ENCODE assay signal across 8 mouse cellular contexts in the genomic region with DNA sequence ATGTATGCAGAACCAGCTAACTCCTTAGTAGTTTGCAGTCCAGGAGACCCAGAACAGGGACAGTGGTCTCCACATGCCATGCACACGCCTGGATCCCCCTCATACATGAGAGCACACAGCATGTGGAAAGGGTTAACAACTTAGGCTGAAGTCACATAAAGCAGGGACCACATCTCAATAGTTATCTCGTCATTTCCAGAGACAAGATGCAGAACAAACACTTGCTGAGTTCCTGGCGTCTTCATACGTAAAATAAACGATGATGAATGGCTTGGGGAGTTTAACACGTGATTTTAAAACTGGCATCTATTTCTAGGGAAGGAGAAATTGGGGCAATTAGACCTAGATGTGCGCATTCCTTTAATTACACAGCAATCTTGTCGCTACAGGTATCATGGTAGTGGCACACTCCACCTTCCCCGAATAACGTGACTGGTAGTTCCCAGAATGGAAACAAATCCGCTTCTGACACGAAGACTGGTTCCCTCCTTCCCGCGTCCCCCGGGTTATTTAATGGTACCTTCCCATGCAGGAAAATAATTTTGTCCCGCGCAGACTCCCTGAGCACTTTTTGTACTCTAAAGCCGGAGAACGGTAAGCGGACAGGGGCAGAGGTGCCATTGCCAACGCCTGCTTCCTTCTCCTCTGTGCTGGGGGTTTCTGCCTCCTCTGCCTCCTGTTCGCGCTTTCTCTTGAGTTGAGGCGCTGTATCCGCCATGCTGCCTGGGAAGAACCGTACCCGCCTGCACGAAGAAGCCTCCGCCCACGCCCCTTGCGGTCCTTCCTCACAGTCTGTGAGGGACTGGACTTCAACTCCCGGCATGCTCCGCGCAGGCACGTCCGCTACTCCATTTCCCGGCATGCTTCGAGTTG. TPM values are rescaled to one million over a fixed set of nuclear protein-coding genes. Genes with fewer than 3 reads are reported as not detected.
A peak's percentile ranks its signal among the peaks of the same experiment; 100 is the strongest.
DNase-seq lines count a peak whose midpoint lies in the region; ATAC-seq and TF ChIP-seq lines count a peak whose summit lies in the region.

A gene (minus strand): TSS at position 811 of the 873 bp plus-strand sequence.

- H3K27me3 ChIP-seq in E14TG2a.4 (ENCODE audit: insufficient read depth, low read length) = no peaks in the 10 kb centered on the region
- H3K27me3 ChIP-seq in forebrain, embryonic 12.5 days = no peaks in the 10 kb centered on the region
- no peaks in the 10 kb centered on the region for H3K27me3 ChIP-seq in heart, postnatal 0 days (ENCODE audit: control insufficient read depth, insufficient read depth, low read length)
- no peaks in the 10 kb centered on the region for H3K27me3 ChIP-seq in liver, embryonic 16.5 days (ENCODE audit: control insufficient read depth, insufficient read depth, low read depth, low read length)
- H3K27me3 ChIP-seq in neural tube, embryonic 13.5 days = no peaks in the 10 kb centered on the region
- H3K27me3 ChIP-seq in testis, adult 2 months (ENCODE audit: control insufficient read depth, insufficient read depth, low read length) = no peaks in the 10 kb centered on the region

- no peak for TF ChIP-seq CTCF in E14TG2a.4 (conservative IDR thresholded peaks at IDR 0.05; ENCODE audit: low read length)
- peak; percentile 36 for TF ChIP-seq CTCF in heart, postnatal 0 days (IDR thresholded peaks at IDR 0.05; ENCODE audit: low read depth)
- no peak for TF ChIP-seq CTCF in testis, adult 2 months (IDR thresholded peaks at IDR 0.05; ENCODE audit: control insufficient read depth, insufficient read depth, insufficient replicate concordance, low read depth, low read length)

- H3K9me3 ChIP-seq in E14TG2a.4 (ENCODE audit: low read length) = no peaks in the 10 kb centered on the region
- H3K9me3 ChIP-seq in forebrain, embryonic 12.5 days = no peaks in the 10 kb centered on the region
- no peaks in the 10 kb centered on the region for H3K9me3 ChIP-seq in heart, postnatal 0 days (replicated peaks; ENCODE audit: control insufficient read depth, low read length)
- H3K9me3 ChIP-seq in liver, embryonic 16.5 days (replicated peaks; ENCODE audit: control insufficient read depth, low read length) = no peaks in the 10 kb centered on the region
- H3K9me3 ChIP-seq in neural tube, embryonic 13.5 days = no peaks in the 10 kb centered on the region

- WGBS in forebrain, embryonic 12.5 days = under 1% methylated on average over 38 of the region's 38 CpGs
- WGBS in heart, postnatal 0 days = under 1% methylated on average over 38 of the region's 38 CpGs
- under 1% methylated on average over 38 of the region's 38 CpGs for WGBS in liver, embryonic 16.5 days (ENCODE audit: insufficient replicate concordance)
- under 1% methylated on average over 38 of the region's 38 CpGs for WGBS in neural tube, embryonic 13.5 days

- peak within 1 kb of the TSS; percentile 68 for H3K9ac ChIP-seq in forebrain, embryonic 12.5 days
- peak within 1 kb of the TSS; percentile 50; the same call in 1 of the 2 replicates for H3K9ac ChIP-seq in heart, postnatal 0 days (replicated peaks; ENCODE audit: low read depth, low read length)
- peak within 1 kb of the TSS; percentile 73 for H3K9ac ChIP-seq in liver, embryonic 16.5 days (ENCODE audit: low read depth, low read length)
- peak within 1 kb of the TSS; percentile 69 for H3K9ac ChIP-seq in neural tube, embryonic 13.5 days

- ATAC-seq in forebrain, embryonic 12.5 days (ENCODE audit: low FRiP score) = peak; percentile 97
- peak; percentile 98 for ATAC-seq in heart, postnatal 0 days (ENCODE audit: insufficient read depth, low read depth)
- peak; percentile 99 for ATAC-seq in liver, embryonic 16.5 days (ENCODE audit: low read depth)
- peak; percentile 98 for ATAC-seq in neural tube, embryonic 13.5 days (ENCODE audit: low read depth)

- TF ChIP-seq EP300 in heart, postnatal 0 days (IDR thresholded peaks at IDR 0.05; ENCODE audit: low read depth) = no peak

- DNase-seq in c-Kit-positive CD71-positive TER-119-positive erythroid progenitor cells, embryonic 14.5 days (ENCODE audit: low spot score) = peak; percentile 87
- DNase-seq in heart, postnatal 0 days (ENCODE audit: low spot score) = peak; percentile 96
- DNase-seq in kidney, postnatal 4 days = peak; percentile 95 to 96

- peak within 1 kb of the TSS; percentile 82 for H3K4me2 ChIP-seq in forebrain, embryonic 12.5 days
- H3K4me2 ChIP-seq in heart, postnatal 0 days (ENCODE audit: low read depth, low read length) = peak within 1 kb of the TSS; percentile 77
- H3K4me2 ChIP-seq in liver, embryonic 16.5 days (ENCODE audit: low read depth, low read length) = peak within 1 kb of the TSS; percentile 94
- H3K4me2 ChIP-seq in neural tube, embryonic 13.5 days = peak within 1 kb of the TSS; percentile 82

- peak; percentile 91 for TF ChIP-seq POLR2A in testis, adult 2 months (IDR thresholded peaks at IDR 0.05; ENCODE audit: control insufficient read depth, low read depth, low read length)

- H3K36me3 ChIP-seq in E14TG2a.4 (ENCODE audit: insufficient read depth, low read length) = peaks cover 10% of the 10 kb centered on the region
- H3K36me3 ChIP-seq in forebrain, embryonic 12.5 days (replicated peaks) = peaks cover 5% of the 10 kb centered on the region; the same call in 1 of the 2 replicates
- H3K36me3 ChIP-seq in heart, postnatal 0 days (replicated peaks; ENCODE audit: control insufficient read depth, insufficient read depth, low read length) = 0 out of 2 replicates have a peak, but pooled peaks cover 4% of the 10 kb centered on the region
- peaks cover 3% of the 10 kb centered on the region for H3K36me3 ChIP-seq in liver, embryonic 16.5 days (ENCODE audit: control insufficient read depth, insufficient read depth)
- 0 out of 2 replicates have a peak, but pooled peaks cover 5% of the 10 kb centered on the region for H3K36me3 ChIP-seq in neural tube, embryonic 13.5 days
- no peaks in the 10 kb centered on the region for H3K36me3 ChIP-seq in testis, adult 2 months (ENCODE audit: control insufficient read depth, insufficient read depth, low read length)

- H3K27ac ChIP-seq in forebrain, embryonic 12.5 days = peak within 1 kb of the TSS; percentile 84
- H3K27ac ChIP-seq in heart, postnatal 0 days (ENCODE audit: low read depth) = peak within 1 kb of the TSS; percentile 80
- H3K27ac ChIP-seq in liver, embryonic 16.5 days (ENCODE audit: low read length) = peak within 1 kb of the TSS; percentile 85
- H3K27ac ChIP-seq in neural tube, embryonic 13.5 days (replicated peaks) = peak within 1 kb of the TSS; percentile 87
- H3K27ac ChIP-seq in testis, adult 2 months (ENCODE audit: control insufficient read depth, insufficient read depth, low read depth, low read length) = peak within 1 kb of the TSS; percentile 90

- H3K4me3 ChIP-seq in E14TG2a.4 (replicated peaks; ENCODE audit: low read length) = peak within 1 kb of the TSS; percentile 89
- H3K4me3 ChIP-seq in forebrain, embryonic 12.5 days (replicated peaks) = peak within 1 kb of the TSS; percentile 65
- peak within 1 kb of the TSS; percentile 66 for H3K4me3 ChIP-seq in heart, postnatal 0 days (ENCODE audit: low read depth, low read length)
- H3K4me3 ChIP-seq in liver, embryonic 16.5 days (ENCODE audit: low read depth, low read length) = peak within 1 kb of the TSS; percentile 76
- H3K4me3 ChIP-seq in neural tube, embryonic 13.5 days = peak within 1 kb of the TSS; percentile 56
- peak within 1 kb of the TSS; percentile 94 for H3K4me3 ChIP-seq in testis, adult 2 months (ENCODE audit: control insufficient read depth, low read depth, low read length)

- H3K4me1 ChIP-seq in E14TG2a.4 (replicated peaks; ENCODE audit: low read depth, low read length) = peaks cover 37% of the 10 kb centered on the region
- H3K4me1 ChIP-seq in forebrain, embryonic 12.5 days = peaks cover 13% of the 10 kb centered on the region
- H3K4me1 ChIP-seq in heart, postnatal 0 days (ENCODE audit: control insufficient read depth, insufficient read depth) = 0 out of 2 replicates have a peak, but pooled peaks cover 9% of the 10 kb centered on the region
- H3K4me1 ChIP-seq in liver, embryonic 16.5 days (ENCODE audit: control insufficient read depth, low read depth, low read length) = peaks cover 13% of the 10 kb centered on the region
- H3K4me1 ChIP-seq in neural tube, embryonic 13.5 days (replicated peaks) = peaks cover 18% of the 10 kb centered on the region
- no peaks in the 10 kb centered on the region; the same call in 1 of the 2 replicates for H3K4me1 ChIP-seq in testis, adult 2 months (ENCODE audit: control insufficient read depth, insufficient read depth, low read length)

RNA-seq across cellular contexts. Expression of the gene that starts here (rescaled TPM):
- polyA plus RNA-seq in forebrain, embryonic 12.5 days (2016; fragmentation: Nextera tagmentation; extraction: Ambion mirVana) = 90.1 and 102 TPM in 2 replicates
- 36.4 and 54.8 TPM in 2 replicates for total RNA-seq in heart, postnatal 0 days (2014; rRNA removed; ENCODE audit: low replicate concordance)
- 34.9 and 37.9 TPM in 2 replicates for polyA plus RNA-seq in heart, postnatal 0 days (2015; fragmentation: Nextera tagmentation; extraction: Ambion mirVana)
- polyA plus RNA-seq in liver, embryonic 16.5 days (2015; fragmentation: Nextera tagmentation; extraction: Ambion mirVana) = 43.4 and 44.2 TPM in 2 replicates
- 70.9 and 72.5 TPM in 2 replicates for polyA plus RNA-seq in neural tube, embryonic 13.5 days (2015; fragmentation: Nextera tagmentation; extraction: Ambion mirVana)
- polyA plus RNA-seq in testis, adult 2 months (2012; rRNA removed) = 16.7 and 17.0 TPM in 2 replicates

Comparison
In these comparisons a context has a peak if more than half of its experiments do, and no peak if none do; other contexts are left out.
1. Peak in every context shown above with its lines: DNase-seq, ATAC-seq, H3K4me3 ChIP-seq and H3K27ac ChIP-seq.